Mouse (Mus musculus): ENCODE measurements around the gene Olfr196. TPM values are rescaled to one million over a fixed set of nuclear protein-coding genes. Genes with fewer than 3 reads are reported as not detected.

The Olfr196 gene
- not detected for total RNA-seq (2023)

DNA sequence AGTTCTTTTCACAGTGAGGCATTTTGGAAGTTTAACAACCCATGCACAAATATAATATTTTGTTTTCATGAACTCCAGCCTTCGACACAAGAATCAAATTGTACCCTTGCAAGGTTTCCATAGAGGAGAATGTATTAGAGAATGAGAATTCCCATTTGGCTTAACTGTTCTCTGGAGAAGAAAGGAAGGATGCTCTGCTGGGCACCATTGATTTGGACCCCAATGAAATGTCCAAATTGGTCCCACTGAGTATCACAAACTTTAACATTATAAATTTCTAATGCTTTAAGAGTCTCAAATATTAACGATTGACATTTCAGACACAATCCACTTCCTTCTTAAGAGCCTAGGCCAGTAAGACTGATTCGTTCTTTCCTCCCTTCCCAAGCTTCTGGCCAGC, at the start of gene Olfr196:
Gene Olfr196 (minus strand): TSS at position 101 of the 400 bp plus-strand sequence.

DNA sequence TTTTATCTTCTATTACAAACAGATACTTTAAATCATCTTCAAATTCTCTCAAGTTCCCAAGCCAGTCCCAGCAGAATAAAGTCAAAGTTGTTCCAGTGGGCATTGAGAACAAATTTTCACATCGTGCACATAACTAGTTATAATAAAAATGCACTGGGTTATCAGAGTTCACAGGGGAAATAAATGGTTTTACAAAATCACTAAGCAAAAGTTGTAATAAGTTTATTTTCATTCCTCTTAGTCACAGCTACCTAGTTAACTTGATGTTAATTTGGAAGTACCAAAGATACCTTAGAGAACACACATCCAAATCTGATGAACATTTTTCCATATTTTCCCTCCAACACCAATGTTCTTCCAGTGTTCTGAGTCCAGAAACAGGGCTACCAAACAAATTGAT, 49.4 kb upstream of the Olfr196 start, which contains the start of gene Olfr199:
Gene Olfr199 (minus strand): TSS at position 101 of the 400 bp plus-strand sequence.

DNA sequence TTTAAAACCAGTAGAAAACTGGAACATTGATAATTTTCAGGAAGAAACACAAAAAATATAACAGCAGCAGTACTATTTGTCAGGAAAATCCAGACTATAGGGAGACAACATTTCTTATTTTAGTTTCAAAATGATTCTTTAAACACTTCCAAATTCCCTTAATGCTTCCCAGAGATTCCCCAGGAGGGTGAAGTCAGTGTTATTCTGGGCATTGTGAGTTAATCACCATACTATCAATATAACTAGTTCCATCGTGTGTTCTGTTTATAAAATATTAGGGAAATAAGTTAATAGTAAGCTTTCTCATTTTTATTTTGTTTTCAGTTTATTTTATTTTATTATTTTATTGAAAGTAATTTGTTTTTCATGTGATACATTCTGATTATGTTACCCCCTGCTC, 33.2 kb upstream of the Olfr196 start, which contains the start of gene Olfr198:
Gene Olfr198 (minus strand): TSS at position 101 of the 400 bp plus-strand sequence.

DNA sequence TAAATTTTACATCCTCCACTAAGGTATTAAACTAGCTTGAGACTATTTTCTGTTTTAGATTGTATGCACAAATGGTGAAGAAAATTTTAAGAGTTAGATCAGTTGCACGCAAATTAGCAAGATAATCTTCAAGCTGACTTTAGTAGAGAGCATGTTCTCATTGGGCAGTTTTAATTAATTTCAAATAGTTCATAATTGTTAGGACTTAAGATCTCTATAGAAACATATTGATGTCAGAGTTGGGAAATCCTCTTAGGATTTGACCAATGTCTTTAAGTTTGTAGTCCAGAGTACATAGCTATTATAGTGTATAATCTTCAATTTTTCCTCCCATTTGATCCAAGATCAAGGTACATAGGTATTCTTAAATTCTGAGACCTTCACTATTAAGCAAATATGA, 23.5 kb downstream of the Olfr196 start, which contains the start of gene Olfr195:
Gene Olfr195 (plus strand): TSS at position 301 of the 400 bp plus-strand sequence.

DNA sequence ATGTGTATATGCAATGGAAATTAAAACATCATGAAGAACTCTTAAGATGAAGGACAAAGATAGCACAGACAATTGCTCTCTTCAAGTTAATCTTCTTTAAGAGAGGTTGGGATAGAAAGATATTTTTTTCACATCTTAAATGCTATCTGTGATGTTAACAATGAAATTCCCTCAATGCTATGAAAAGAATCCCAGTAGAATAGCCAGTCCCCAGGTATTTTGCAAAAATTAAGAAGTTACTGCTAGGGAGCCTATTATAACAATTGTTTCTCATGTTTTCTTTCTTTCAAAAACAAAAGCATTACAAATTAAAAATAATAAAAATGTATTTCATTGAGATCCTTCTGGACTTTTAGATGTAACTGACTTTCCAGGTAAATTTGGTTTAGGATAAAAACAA, 49.3 kb downstream of the Olfr196 start, which contains the start of gene Olfr194:
Gene Olfr194 (minus strand): TSS at position 101 of the 400 bp plus-strand sequence.

Other genes with a start within 250 kb of the Olfr196 start
- gene Olfr181, start 241.7 kb downstream of the Olfr196 start, total RNA-seq (2023), result not detected
- not detected for gene Olfr180, start 241.1 kb downstream of the Olfr196 start, total RNA-seq (2023)
- not detected for gene Olfr183, start 175.1 kb downstream of the Olfr196 start, total RNA-seq (2023)
- not detected for gene Olfr186, start 140.2 kb downstream of the Olfr196 start, total RNA-seq (2023)
- gene Olfr187, start 130.7 kb downstream of the Olfr196 start, total RNA-seq (2023), result not detected
- not detected for gene Olfr190, start 92.4 kb downstream of the Olfr196 start, total RNA-seq (2023)
- not detected for gene Olfr191, start 80.6 kb downstream of the Olfr196 start, total RNA-seq (2023)
- not detected for gene Olfr193, start 58.6 kb downstream of the Olfr196 start, total RNA-seq (2023)
- not detected for gene Olfr194, start 49.4 kb downstream of the Olfr196 start, total RNA-seq (2023)
- gene Olfr195, start 23.4 kb downstream of the Olfr196 start, total RNA-seq (2023), result not detected
- not detected for gene Olfr198, start 33.1 kb upstream of the Olfr196 start, total RNA-seq (2023)
- not detected for gene Olfr199, start 49.3 kb upstream of the Olfr196 start, total RNA-seq (2023)
- not detected for gene Olfr201, start 102.2 kb upstream of the Olfr196 start, total RNA-seq (2023)
- not detected for gene Olfr202, start 116.3 kb upstream of the Olfr196 start, total RNA-seq (2023)
- gene Olfr203, start 128.4 kb upstream of the Olfr196 start, total RNA-seq (2023), result not detected
- not detected for gene Olfr204, start 147.8 kb upstream of the Olfr196 start, total RNA-seq (2023)
- not detected for gene Olfr205, start 160.7 kb upstream of the Olfr196 start, total RNA-seq (2023)
- gene Olfr206, start 178.8 kb upstream of the Olfr196 start, total RNA-seq (2023), result not detected
- not detected for gene Olfr209, start 193.5 kb upstream of the Olfr196 start, total RNA-seq (2023)
- gene Gabrr3, start 236.9 kb upstream of the Olfr196 start, total RNA-seq (2023), result not detected